In the genomic region with DNA sequence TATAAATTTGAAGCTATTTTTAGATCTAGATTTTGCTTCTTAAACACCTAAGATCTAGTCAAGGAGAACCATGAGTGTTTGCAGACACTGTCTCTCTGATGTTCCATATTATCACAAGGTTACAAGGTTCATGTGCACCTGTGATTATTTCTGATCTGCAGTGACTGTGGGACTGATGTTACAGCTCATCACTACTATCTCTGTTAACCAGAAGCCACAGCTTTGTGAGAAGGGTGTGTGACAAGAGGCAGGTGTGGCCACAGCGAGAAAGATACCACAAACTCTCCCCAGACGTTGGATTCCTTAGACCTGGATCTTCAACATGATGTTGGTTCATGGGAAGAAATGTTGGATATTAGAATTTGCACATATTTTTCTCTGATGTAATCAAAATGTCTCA, we compare ENCODE assay signal across 18 mouse cellular contexts.
A peak's percentile ranks its signal among the peaks of the same experiment; 100 is the strongest.
DNase-seq lines count a peak whose midpoint lies in the region; ATAC-seq lines count a peak whose summit lies in the region.
"Had no signal": no experiment of that assay in that cellular context is flagged by ENCODE, and none has a peak within 500 bp of the region (broad histone marks: within the 10 kb centered on the region; RNA-seq: fewer than 3 reads in every experiment).

No protein-coding gene starts in this region.

- peaks cover 68% of the 10 kb centered on the region for H3K4me1 ChIP-seq in liver, embryonic 15.5 days (replicated peaks)
- H3K4me1 ChIP-seq: kidney, embryonic 15.5 days had no signal

- ATAC-seq in erythroblast, adult 5-6 weeks (replicated peaks; ENCODE audit: low FRiP score, poor library complexity, severe bottlenecking): peak; percentile 91
- peak; percentile 98 for ATAC-seq in liver, embryonic 15.5 days (ENCODE audit: insufficient read depth)
- ATAC-seq: forebrain, embryonic 16.5 days; hindbrain, embryonic 16.5 days had no signal

- H3K9me3 ChIP-seq in liver, embryonic 15.5 days (replicated peaks): no peaks in the 10 kb centered on the region
- H3K9me3 ChIP-seq: kidney, embryonic 15.5 days had no signal

- peak overlapping the region; percentile 89 for H3K27ac ChIP-seq in liver, embryonic 15.5 days (replicated peaks)
- H3K27ac ChIP-seq: heart, adult 2 months; kidney, embryonic 15.5 days had no signal

- H3K36me3 ChIP-seq in liver, embryonic 15.5 days (replicated peaks): no peaks in the 10 kb centered on the region
- H3K36me3 ChIP-seq: kidney, embryonic 15.5 days had no signal

- WGBS in liver, embryonic 15.5 days (ENCODE audit: insufficient replicate concordance): 16% methylated on average over 2 of the region's 2 CpGs

- no peaks in the 10 kb centered on the region for H3K27me3 ChIP-seq in liver, embryonic 15.5 days
- H3K27me3 ChIP-seq: kidney, embryonic 15.5 days had no signal

- no peak overlapping the region for H3K4me3 ChIP-seq in liver, embryonic 15.5 days (replicated peaks)
- H3K4me3 ChIP-seq: heart, adult 2 months; kidney, embryonic 15.5 days; myocyte had no signal

- peak; percentile 3 to 31 for DNase-seq in spleen, postnatal 36 days (ENCODE audit: low spot score in 2 of 2)
- DNase-seq in spleen, adult 18-20 months: no peak
- DNase-seq in yolk sac, embryonic 10.5 days (ENCODE audit: low spot score): peak; percentile 24
- DNase-seq in kidney, adult 9 months: no peak
- no peak for DNase-seq in urinary bladder, postnatal 36 days (ENCODE audit: low spot score in 2 of 2)
- no peak for DNase-seq in thymus, postnatal 36 days
- DNase-seq: adrenal gland, postnatal 36 days; cerebellum, postnatal 25 days; heart, adult 2 months; heart, postnatal 36 days; right cerebral cortex, postnatal 4 days had no signal

- no peak overlapping the region for H3K9ac ChIP-seq in liver, embryonic 15.5 days
- H3K9ac ChIP-seq: kidney, embryonic 15.5 days had no signal

- H3K4me2 ChIP-seq in liver, embryonic 15.5 days: peak overlapping the region; percentile 37; the same call in 1 of the 2 replicates
- H3K4me2 ChIP-seq: kidney, embryonic 15.5 days; midbrain, embryonic 11.5 days had no signal

Comparison
In these comparisons a context has a peak if more than half of its experiments do, and no peak if none do; other contexts are left out.
1. DNase-seq: peak in spleen, postnatal 36 days (2 of 2) and yolk sac, embryonic 10.5 days (single experiment); none in spleen, adult 18-20 months (0 of 2), kidney, adult 9 months (single experiment), urinary bladder, postnatal 36 days (0 of 2) and thymus, postnatal 36 days (0 of 2).